Mouse (Mus musculus) embryonic facial prominence, embryonic 13.5 days (tissue): Measurements from ENCODE around the gene Zfp963. TPM values are rescaled to one million over a fixed set of nuclear protein-coding genes. Genes with fewer than 3 reads are reported as not detected.

Experiments
- ATAC-seq: fragments of 200-750 bp; cut with Nextera tagmentation; 2 replicates; pipeline ENCODE4 v1.8.0; 2017; ENCODE audit warnings: low read depth; ENCODE audit not compliant: insufficient number of reproducible peaks, insufficient read depth, low FRiP score, low TSS enrichment
- H3K27ac ChIP-seq: fragments of 300-500 bp; sonication (generic); 2 replicates; pipeline ENCODE4 v1.5.1; 2015; ENCODE audit warnings: moderate library complexity, mild to moderate bottlenecking, inconsistent platforms
- H3K27me3 ChIP-seq: fragments of 300-500 bp; sonication (generic); 2 replicates; pipeline ENCODE4 v1.6.1; 2015; ENCODE audit warnings: mild to moderate bottlenecking, inconsistent platforms
- H3K36me3 ChIP-seq: fragments of 300-500 bp; sonication (generic); 2 replicates; pipeline ENCODE4 v1.6.1; 2015; ENCODE audit warnings: mild to moderate bottlenecking, inconsistent platforms
- H3K4me1 ChIP-seq: fragments of 300-500 bp; sonication (generic); 2 replicates; pipeline ENCODE4 v1.6.1; 2015; ENCODE audit warnings: inconsistent platforms
- H3K4me2 ChIP-seq: fragments of 300-500 bp; sonication (generic); 2 replicates; pipeline ENCODE4 v1.6.1; 2015; ENCODE audit warnings: moderate library complexity, mild to moderate bottlenecking, inconsistent platforms
- H3K4me3 ChIP-seq: fragments of 300-500 bp; sonication (generic); 2 replicates; pipeline ENCODE4 v1.5.1; 2015; ENCODE audit warnings: mild to moderate bottlenecking, inconsistent platforms
- H3K9ac ChIP-seq: fragments of 300-500 bp; sonication (generic); 2 replicates; pipeline ENCODE4 v1.6.1; 2015; ENCODE audit warnings: mild to moderate bottlenecking, inconsistent platforms
- H3K9me3 ChIP-seq: fragments of 300-500 bp; sonication (generic); 2 replicates; pipeline ENCODE4 v1.6.1; 2016; ENCODE audit warnings: inconsistent platforms
- WGBS: fragments of 180-500 bp; shearing (Covaris S2); methylation state at CpG from one replicate; pipeline ENCODE4 v1.1.7; 2015; ENCODE audit warnings: mixed read lengths; 5-methylcytosine and 5-hydroxymethylcytosine counted together
- polyA plus RNA-seq: library from polyadenylated mRNA; unstranded; fragments of >200 nt; fragmentation: Nextera tagmentation; extraction: Ambion mirVana; gene quantifications from 2 replicates; pipeline ENCODE4 v1.2.1, GENCODE M21; 2015

The Zfp963 gene
- polyA plus RNA-seq, result 6.9 and 8.9 TPM in 2 replicates

DNA sequence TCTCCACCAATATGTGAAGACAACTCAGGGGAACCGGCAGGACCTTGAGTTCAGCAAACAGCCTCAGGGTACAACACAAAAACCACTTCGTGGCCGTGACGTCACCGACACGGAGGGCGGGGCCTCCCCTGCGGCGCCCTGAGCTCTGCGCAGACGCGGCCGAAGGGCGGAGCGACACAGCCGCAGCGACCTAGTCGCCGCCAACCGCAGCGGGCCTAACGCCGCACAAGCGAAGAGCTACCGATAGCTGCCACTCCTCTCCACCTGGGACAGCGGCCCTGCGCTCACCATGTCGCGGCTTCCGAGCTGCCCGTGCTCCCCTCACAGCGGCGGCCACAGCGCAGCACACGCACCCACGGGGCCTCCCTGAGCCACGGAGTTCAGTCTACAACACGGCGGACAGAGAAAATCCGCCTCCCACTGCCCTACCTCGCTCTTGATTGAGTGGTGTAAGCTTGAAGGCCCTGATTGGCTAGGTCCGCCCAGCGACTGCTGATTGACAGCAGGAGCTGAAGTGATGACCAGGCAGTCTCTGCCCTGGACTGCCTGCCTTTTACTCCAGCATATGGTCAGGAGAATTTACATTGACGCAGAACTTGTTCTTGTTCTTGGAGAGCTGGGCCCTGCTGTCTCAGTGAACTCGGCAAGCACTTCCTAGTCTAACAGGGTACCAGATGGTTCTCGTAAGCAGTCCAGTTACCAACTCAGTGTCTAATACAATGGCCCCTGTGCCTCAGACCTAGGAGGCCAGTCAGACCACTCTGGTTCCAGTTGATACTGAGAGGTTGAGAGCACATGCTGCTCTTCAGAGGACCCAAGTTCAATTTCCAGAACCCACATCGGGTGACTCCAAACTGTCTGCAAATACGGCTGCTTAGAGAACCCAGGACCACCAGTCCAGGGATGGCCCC lies at the start of gene Zfp963:
TSS of gene Zfp963 (minus strand) at position 427 of the 911 bp plus-strand sequence.
- Histone ChIP-seq H3K27me3 (no peaks in the 10 kb centered on the region), H3K9ac (peak within 1 kb of the TSS; percentile 89), H3K36me3 (peaks cover 10% of the 10 kb centered on the region; the same call in 1 of the 2 replicates), H3K27ac (peak within 1 kb of the TSS; percentile 99), H3K4me1 (0 out of 2 replicates have a peak, but pooled peaks cover 5% of the 10 kb centered on the region), H3K9me3 (no peaks in the 10 kb centered on the region), H3K4me3 (peak within 1 kb of the TSS; percentile 72), H3K4me2 (peak within 1 kb of the TSS; percentile 63)
- ATAC-seq, result peak; percentile 99
- WGBS, result 3% methylated on average over 48 of the region's 48 CpGs

DNA sequence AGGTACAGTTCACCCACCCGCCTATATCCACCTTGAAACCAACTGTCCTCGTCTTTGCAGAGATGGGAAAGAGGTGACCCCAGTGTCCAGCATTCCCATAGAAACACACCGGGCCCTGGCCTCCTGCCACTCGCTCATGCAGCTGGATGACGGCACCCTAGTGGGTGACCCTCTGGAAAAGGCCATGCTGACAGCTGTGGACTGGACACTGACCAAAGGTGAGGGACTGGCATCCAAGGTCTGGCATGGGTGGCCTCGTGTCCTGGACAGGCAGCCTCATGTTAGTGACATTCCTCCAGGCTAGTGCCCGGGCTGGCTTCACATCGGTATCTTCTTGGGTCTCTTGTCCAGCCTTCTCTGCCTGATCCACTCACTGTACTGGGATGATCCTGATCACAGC lies 49.5 kb upstream of the Zfp963 start:
- no peaks in the 10 kb centered on the region for H3K27me3 ChIP-seq
- no peak overlapping the region for H3K4me2 ChIP-seq
- H3K9ac ChIP-seq, result no peak overlapping the region
- 94% methylated on average over 8 of the region's 8 CpGs for WGBS
- H3K9me3 ChIP-seq, result no peaks in the 10 kb centered on the region
- H3K4me3 ChIP-seq, result no peak overlapping the region
- peaks cover 97% of the 10 kb centered on the region for H3K36me3 ChIP-seq
- no peaks in the 10 kb centered on the region for H3K4me1 ChIP-seq
- H3K27ac ChIP-seq, result no peak overlapping the region
- ATAC-seq, result no peak

DNA sequence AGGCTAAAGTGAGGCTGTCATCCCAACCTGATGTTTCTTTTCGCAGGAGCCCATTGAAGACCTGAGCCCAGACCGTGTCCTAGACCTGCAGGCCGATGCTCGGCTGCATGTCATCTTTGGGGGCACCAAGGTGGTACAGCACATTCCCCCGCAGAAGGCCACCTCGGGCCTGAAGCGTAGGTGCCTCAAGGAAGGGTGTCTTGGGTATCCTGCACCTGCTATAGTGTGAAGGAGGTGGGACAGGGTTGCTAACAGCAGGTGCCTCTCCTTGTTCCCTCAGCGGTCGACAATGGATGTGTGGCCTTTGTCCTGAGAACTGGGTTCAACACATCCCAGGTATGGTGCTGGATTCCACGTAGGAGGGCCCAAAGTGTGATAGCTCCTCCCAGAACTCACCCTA lies 47.9 kb upstream of the Zfp963 start:
- Histone ChIP-seq H3K36me3 (peaks cover 97% of the 10 kb centered on the region), H3K4me3 (no peak overlapping the region), H3K4me1 (peaks cover 6% of the 10 kb centered on the region), H3K27ac (no peak overlapping the region), H3K9me3 (no peaks in the 10 kb centered on the region), H3K4me2 (no peak overlapping the region), H3K27me3 (no peaks in the 10 kb centered on the region), H3K9ac (no peak overlapping the region)
- no peak for ATAC-seq
- 94% methylated on average over 10 of the region's 10 CpGs for WGBS

DNA sequence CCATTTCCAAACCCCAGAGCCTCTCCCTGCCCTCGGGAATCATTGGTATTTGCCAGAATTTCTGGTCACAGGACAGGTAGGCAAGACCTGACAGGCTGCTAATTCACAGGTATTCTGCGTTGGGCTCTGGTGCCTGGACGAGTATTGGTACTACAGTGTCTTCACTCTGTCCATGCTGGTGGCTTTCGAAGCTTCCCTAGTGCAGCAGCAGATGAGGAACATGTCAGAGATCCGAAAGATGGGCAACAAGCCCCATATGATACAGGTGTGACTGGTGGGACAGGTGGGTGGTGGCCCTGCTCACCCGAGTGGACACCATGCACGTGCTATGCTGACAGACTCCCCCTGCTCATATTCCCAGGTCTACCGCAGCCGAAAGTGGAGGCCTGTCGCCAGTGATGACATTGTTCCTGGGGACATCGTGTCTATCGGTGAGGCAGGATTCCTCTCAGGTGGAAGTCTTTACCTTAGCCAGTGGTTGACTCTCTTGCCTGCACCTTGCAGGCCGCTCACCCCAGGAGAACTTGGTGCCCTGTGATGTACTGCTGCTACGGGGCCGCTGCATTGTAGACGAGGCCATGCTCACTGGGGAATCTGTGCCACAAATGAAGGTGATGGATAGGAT lies 47.1 kb upstream of the Zfp963 start:
- no peak overlapping the region for H3K9ac ChIP-seq
- no peaks in the 10 kb centered on the region for H3K9me3 ChIP-seq
- H3K27me3 ChIP-seq, result no peaks in the 10 kb centered on the region
- peaks cover 15% of the 10 kb centered on the region for H3K4me1 ChIP-seq
- H3K36me3 ChIP-seq, result peaks cover 89% of the 10 kb centered on the region
- WGBS, result 89% methylated on average over 16 of the region's 16 CpGs
- ATAC-seq, result no peak
- H3K4me2 ChIP-seq, result no peak overlapping the region
- no peak overlapping the region for H3K27ac ChIP-seq
- no peak overlapping the region for H3K4me3 ChIP-seq

DNA sequence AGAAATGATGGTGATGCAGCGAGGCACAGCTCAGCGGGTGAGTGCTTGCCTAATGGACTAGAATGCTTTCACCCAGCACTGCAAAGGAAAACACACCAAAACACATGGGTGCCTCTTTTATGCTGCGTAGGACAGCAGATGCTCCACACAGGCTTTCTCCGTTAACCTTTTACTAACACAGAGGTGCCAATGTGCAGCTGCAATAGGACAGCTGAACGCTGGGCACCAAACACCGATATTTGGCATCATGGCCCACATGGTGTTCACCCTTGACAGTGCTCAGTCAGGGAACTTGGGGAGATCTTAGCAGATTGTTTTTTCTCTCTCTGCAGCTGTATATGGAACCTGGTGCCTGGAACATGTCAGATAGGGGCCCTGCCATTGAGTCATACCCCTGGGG lies 45.1 kb upstream of the Zfp963 start:
- Histone ChIP-seq H3K27me3 (no peaks in the 10 kb centered on the region), H3K9ac (no peak overlapping the region), H3K4me3 (no peak overlapping the region), H3K4me2 (no peak overlapping the region), H3K9me3 (no peaks in the 10 kb centered on the region), H3K27ac (no peak overlapping the region), H3K36me3 (peaks cover 72% of the 10 kb centered on the region), H3K4me1 (peaks cover 20% of the 10 kb centered on the region)
- 94% methylated on average over 6 of the region's 6 CpGs for WGBS
- ATAC-seq, result no peak

DNA sequence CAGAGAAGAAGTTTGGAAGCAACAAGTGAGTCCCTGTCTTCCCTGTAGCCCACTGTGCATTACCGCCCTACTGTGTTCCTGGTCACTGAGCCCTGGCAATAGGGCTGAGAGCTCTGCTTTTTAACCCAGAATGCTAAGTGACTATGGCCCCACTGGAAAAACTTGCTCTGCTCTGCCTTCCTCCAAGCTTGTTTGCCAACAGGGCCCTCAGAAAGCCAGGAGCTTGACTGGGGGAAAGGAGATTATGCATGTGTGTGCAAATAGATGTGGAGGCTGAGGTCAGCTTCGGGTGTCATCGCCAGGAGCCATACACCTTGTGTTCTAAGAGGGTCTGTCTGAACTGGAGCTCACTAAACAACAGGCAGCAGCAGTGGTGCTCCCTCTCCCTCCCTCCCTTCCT lies 44.3 kb upstream of the Zfp963 start:
- H3K27ac ChIP-seq, result no peak overlapping the region
- ATAC-seq, result no peak
- H3K4me1 ChIP-seq, result peaks cover 23% of the 10 kb centered on the region
- no peak overlapping the region for H3K4me2 ChIP-seq
- 93% methylated on average over 3 of the region's 3 CpGs for WGBS
- no peak overlapping the region for H3K9ac ChIP-seq
- no peak overlapping the region for H3K4me3 ChIP-seq
- peaks cover 64% of the 10 kb centered on the region for H3K36me3 ChIP-seq
- no peaks in the 10 kb centered on the region for H3K9me3 ChIP-seq
- H3K27me3 ChIP-seq, result no peaks in the 10 kb centered on the region

DNA sequence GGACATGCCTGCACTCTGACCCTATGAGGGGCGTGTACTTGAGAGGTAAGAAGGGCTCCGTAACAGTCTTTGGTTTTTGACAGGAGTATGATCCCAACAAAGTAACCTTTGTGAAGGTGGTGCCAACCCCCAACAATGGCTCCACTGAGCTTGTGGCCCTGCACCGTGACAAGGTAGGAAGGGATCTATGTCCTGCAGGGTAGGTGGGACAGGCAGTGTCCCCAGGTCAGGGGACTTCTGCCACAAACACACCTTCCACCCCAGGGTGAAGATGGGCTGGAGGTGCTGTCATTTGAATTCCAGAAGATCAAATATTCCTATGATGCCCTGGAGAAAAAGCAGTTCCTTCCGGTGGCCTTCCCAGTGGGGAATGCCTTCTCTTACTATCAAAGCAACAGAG lies 43.9 kb upstream of the Zfp963 start:
- Histone ChIP-seq H3K4me2 (no peak overlapping the region), H3K36me3 (peaks cover 60% of the 10 kb centered on the region), H3K9ac (no peak overlapping the region), H3K9me3 (no peaks in the 10 kb centered on the region), H3K27ac (no peak overlapping the region), H3K4me3 (no peak overlapping the region), H3K27me3 (no peaks in the 10 kb centered on the region), H3K4me1 (peaks cover 23% of the 10 kb centered on the region)
- ATAC-seq, result no peak
- 92% methylated on average over 4 of the region's 4 CpGs for WGBS

DNA sequence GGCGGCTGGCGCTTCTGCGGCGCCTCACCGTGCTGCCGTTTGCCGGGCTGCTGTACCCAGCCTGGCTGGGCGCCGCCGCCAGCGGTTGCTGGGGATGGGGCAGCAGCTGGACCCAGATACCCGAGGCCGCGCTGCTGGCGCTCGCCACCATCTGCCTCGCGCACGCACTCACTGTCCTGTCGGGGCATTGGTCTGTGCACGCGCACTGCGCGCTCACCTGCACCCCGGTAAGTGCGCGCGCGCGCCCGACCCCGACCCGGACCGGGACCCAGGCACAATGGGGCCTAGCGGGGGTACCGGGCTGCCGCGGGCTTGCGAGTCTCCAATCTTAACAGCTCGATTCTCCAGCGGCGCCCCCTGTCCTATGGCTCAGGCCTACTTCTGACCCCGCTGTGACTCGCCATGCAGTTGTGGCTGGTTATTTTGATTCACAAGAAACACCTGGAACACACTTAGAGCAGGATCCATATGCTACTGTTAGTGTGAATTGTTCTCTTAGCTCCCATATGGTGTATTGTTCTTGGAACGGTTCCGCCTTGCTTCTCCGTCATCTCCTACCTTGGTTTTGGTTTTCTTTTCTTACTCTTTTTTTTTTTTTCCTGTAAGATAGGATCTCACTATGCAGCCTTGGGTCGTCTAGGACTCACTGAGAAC lies 41.8 kb upstream of the Zfp963 start:
- under 1% methylated on average over 48 of the region's 48 CpGs for WGBS
- H3K4me2 ChIP-seq, result peak overlapping the region; percentile 67
- no peaks in the 10 kb centered on the region for H3K27me3 ChIP-seq
- ATAC-seq, result peak; percentile 45; the same call in 1 of the 2 replicates
- peak overlapping the region; percentile 97 for H3K9ac ChIP-seq
- H3K4me3 ChIP-seq, result peak overlapping the region; percentile 100
- peaks cover 39% of the 10 kb centered on the region for H3K36me3 ChIP-seq
- peaks cover 23% of the 10 kb centered on the region for H3K4me1 ChIP-seq
- peak overlapping the region; percentile 87 for H3K27ac ChIP-seq
- no peaks in the 10 kb centered on the region for H3K9me3 ChIP-seq

DNA sequence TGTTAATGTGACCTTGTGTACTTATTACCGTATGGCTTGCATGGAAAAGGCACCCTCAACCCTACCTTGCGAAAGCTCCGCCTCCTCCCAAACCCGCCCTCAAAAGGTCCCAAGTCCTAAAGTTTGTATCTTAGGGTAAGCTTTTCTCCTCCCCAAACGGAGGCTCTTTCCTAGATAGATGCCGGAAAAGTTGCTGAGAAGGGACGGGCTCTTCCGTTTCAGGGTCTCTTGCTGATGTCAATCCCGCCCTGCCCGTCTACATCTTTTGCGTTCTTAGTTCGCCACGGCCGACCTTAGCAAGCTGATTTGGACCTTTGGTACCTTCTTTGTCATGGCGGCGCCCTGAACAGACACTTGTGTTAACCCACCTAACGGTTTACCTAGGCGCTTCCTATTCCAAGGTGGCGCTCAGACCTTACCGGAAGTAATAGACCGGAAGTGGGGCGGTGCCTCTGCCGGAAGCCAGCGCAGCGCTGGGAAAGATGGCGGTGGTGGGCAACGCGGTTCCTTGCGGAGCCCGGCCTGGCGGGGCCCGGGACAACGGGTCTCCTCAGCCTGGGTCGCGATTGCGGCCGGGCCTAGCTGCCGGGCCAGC lies 41.1 kb upstream of the Zfp963 start, which contains the start of the genes Atp13a1 and Zfp866:
TSS of gene Atp13a1 (plus strand) at position 391 of the 595 bp plus-strand sequence.
TSS of gene Zfp866 (minus strand) at position 406 of the 595 bp plus-strand sequence.
- Histone ChIP-seq H3K4me3 (peak within 1 kb of the TSS; percentile 100), H3K4me1 (peaks cover 23% of the 10 kb centered on the region), H3K27ac (peak within 1 kb of the TSS; percentile 87), H3K9me3 (no peaks in the 10 kb centered on the region), H3K27me3 (no peaks in the 10 kb centered on the region), H3K9ac (peak within 1 kb of the TSS; percentile 97), H3K4me2 (peak within 1 kb of the TSS; percentile 67), H3K36me3 (peaks cover 32% of the 10 kb centered on the region)
- peak; percentile 90 for ATAC-seq
- under 1% methylated on average over 38 of the region's 38 CpGs for WGBS

DNA sequence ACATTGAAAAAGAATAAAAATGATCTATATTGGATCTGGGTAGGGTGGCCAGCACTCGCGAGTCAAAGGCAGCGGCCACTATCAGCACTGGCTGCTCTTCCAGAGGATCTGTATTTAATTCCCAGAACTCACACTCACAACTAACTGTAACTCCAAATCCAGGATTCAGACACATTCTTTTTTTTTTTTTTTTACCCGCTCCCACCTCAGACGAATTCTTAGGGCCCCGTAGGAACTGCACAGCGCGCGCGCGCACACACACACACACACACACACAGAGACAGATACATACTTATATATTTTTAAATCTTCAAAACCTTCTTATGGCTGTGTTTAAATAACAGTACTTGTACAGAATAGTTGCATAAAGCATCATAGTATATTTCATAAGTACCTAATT lies 40.6 kb upstream of the Zfp963 start:
- no peak for ATAC-seq
- H3K4me2 ChIP-seq, result peak overlapping the region; percentile 67
- H3K27me3 ChIP-seq, result no peaks in the 10 kb centered on the region
- peaks cover 23% of the 10 kb centered on the region for H3K4me1 ChIP-seq
- peak overlapping the region; percentile 100 for H3K4me3 ChIP-seq
- no peaks in the 10 kb centered on the region for H3K9me3 ChIP-seq
- H3K36me3 ChIP-seq, result peaks cover 27% of the 10 kb centered on the region
- 24% methylated on average over 11 of the region's 11 CpGs for WGBS
- peak overlapping the region; percentile 97 for H3K9ac ChIP-seq
- peak overlapping the region; percentile 87 for H3K27ac ChIP-seq

DNA sequence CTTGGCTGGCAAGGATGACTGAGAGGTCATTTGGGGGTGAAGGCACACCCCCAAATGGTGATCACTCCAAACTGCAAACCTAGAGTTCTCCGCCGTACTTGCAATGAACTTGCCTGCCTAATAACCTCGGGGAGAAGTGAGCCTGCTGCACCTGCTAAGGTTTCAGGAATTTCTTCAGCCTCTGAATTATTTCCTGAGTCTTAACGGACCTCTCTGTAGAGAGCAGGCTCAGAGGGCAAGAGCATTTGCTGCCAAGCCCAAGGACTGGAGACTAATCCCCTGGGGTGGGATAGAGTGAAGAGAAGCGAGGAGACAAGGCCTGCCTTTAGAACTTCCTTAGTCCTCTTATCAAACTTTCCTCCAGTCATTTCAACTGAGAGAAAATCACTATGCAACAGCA lies 40.0 kb upstream of the Zfp963 start:
- 70% methylated on average over 5 of the region's 5 CpGs for WGBS
- H3K4me3 ChIP-seq, result no peak overlapping the region

More for the DNA sequence above, 40.0 kb upstream of the Zfp963 start:
- Histone ChIP-seq H3K4me2 (peak overlapping the region; percentile 67), H3K36me3 (peaks cover 20% of the 10 kb centered on the region), H3K9me3 (no peaks in the 10 kb centered on the region), H3K9ac (no peak overlapping the region), H3K4me1 (peaks cover 23% of the 10 kb centered on the region), H3K27ac (no peak overlapping the region), H3K27me3 (no peaks in the 10 kb centered on the region)
- no peak for ATAC-seq
